Mouse (Mus musculus): ENCODE results near the gene Sirt6. TPM values are rescaled to one million over a fixed set of nuclear protein-coding genes. Genes with fewer than 3 reads are reported as not detected.
A peak's percentile ranks its signal among the peaks of the same experiment; 100 is the strongest.

Gene Sirt6
- polyA plus RNA-seq, 1 experiment from 2014 or later, result 27.3 TPM

GRCm38 (mm10) chr10:81600096-81600495 is 27.5 kb downstream of the Sirt6 start:
- Histone ChIP-seq H3K9ac (ENCODE audit: low read depth, low read length) (no peak overlapping the region), H3K4me2 (peak overlapping the region; percentile 63), H3K4me1 (ENCODE audit: control insufficient read depth, insufficient read depth, low read length) (peaks cover 46% of the 10 kb centered on the region)

GRCm38 (mm10) chr10:81599630-81600029 is 28.0 kb downstream of the Sirt6 start:
- H3K9me3 ChIP-seq (replicated peaks; ENCODE audit: control insufficient read depth, low read length), result no peaks in the 10 kb centered on the region
- H3K4me3 ChIP-seq (ENCODE audit: low read depth, low read length), result no peak overlapping the region
- H3K27ac ChIP-seq (ENCODE audit: low read depth, low read length), result no peak overlapping the region
- no peak for ATAC-seq (replicated peaks; ENCODE audit: insufficient number of reproducible peaks, low FRiP score, low TSS enrichment)
- H3K36me3 ChIP-seq (ENCODE audit: control insufficient read depth, insufficient read depth, low read length), result no peaks in the 10 kb centered on the region
- peaks cover 43% of the 10 kb centered on the region for H3K4me1 ChIP-seq (ENCODE audit: control insufficient read depth, insufficient read depth, low read length)
- WGBS (ENCODE audit: insufficient replicate concordance), result 72% methylated on average over 5 of the region's 5 CpGs
- no peak overlapping the region for H3K4me2 ChIP-seq
- H3K9ac ChIP-seq (ENCODE audit: low read depth, low read length), result no peak overlapping the region
- H3K27me3 ChIP-seq (ENCODE audit: control insufficient read depth, insufficient read depth, low read length), result peaks cover 6% of the 10 kb centered on the region; the same call in 1 of the 2 replicates

More at GRCm38 (mm10) chr10:81600096-81600495, 27.5 kb downstream of the Sirt6 start:
- no peak overlapping the region for H3K27ac ChIP-seq (ENCODE audit: low read depth, low read length)
- H3K36me3 ChIP-seq (ENCODE audit: control insufficient read depth, insufficient read depth, low read length), result no peaks in the 10 kb centered on the region
- H3K4me3 ChIP-seq (ENCODE audit: low read depth, low read length), result no peak overlapping the region
- H3K9me3 ChIP-seq (replicated peaks; ENCODE audit: control insufficient read depth, low read length), result no peaks in the 10 kb centered on the region
- no peak for ATAC-seq (replicated peaks; ENCODE audit: insufficient number of reproducible peaks, low FRiP score, low TSS enrichment)
- WGBS (ENCODE audit: insufficient replicate concordance), result 40% methylated on average over 10 of the region's 10 CpGs
- peaks cover 6% of the 10 kb centered on the region; the same call in 1 of the 2 replicates for H3K27me3 ChIP-seq (ENCODE audit: control insufficient read depth, insufficient read depth, low read length)

GRCm38 (mm10) chr10:81598871-81599270 is 28.7 kb downstream of the Sirt6 start:
- no peak overlapping the region for H3K27ac ChIP-seq (ENCODE audit: low read depth, low read length)
- H3K4me3 ChIP-seq (ENCODE audit: low read depth, low read length), result no peak overlapping the region
- H3K9me3 ChIP-seq (replicated peaks; ENCODE audit: control insufficient read depth, low read length), result no peaks in the 10 kb centered on the region
- WGBS (ENCODE audit: insufficient replicate concordance), result 57% methylated on average over 6 of the region's 6 CpGs
- no peak for ATAC-seq (replicated peaks; ENCODE audit: insufficient number of reproducible peaks, low FRiP score, low TSS enrichment)
- H3K4me1 ChIP-seq (ENCODE audit: control insufficient read depth, insufficient read depth, low read length), result peaks cover 43% of the 10 kb centered on the region
- H3K4me2 ChIP-seq, result no peak overlapping the region
- no peaks in the 10 kb centered on the region for H3K36me3 ChIP-seq (ENCODE audit: control insufficient read depth, insufficient read depth, low read length)
- H3K27me3 ChIP-seq (ENCODE audit: control insufficient read depth, insufficient read depth, low read length), result peaks cover 11% of the 10 kb centered on the region
- H3K9ac ChIP-seq (ENCODE audit: low read depth, low read length), result no peak overlapping the region

- Histone ChIP-seq H3K27me3 (ENCODE audit: control insufficient read depth, insufficient read depth, low read length) (peaks cover 14% of the 10 kb centered on the region), H3K4me3 (ENCODE audit: low read depth, low read length) (no peak overlapping the region), H3K9me3 (replicated peaks; ENCODE audit: control insufficient read depth, low read length) (no peaks in the 10 kb centered on the region), H3K27ac (ENCODE audit: low read depth, low read length) (no peak overlapping the region), H3K4me1 (ENCODE audit: control insufficient read depth, insufficient read depth, low read length) (peaks cover 43% of the 10 kb centered on the region), H3K9ac (ENCODE audit: low read depth, low read length) (no peak overlapping the region), H3K36me3 (ENCODE audit: control insufficient read depth, insufficient read depth, low read length) (no peaks in the 10 kb centered on the region), H3K4me2 (no peak overlapping the region)
- ATAC-seq (replicated peaks; ENCODE audit: insufficient number of reproducible peaks, low FRiP score, low TSS enrichment), result no peak
- WGBS (ENCODE audit: insufficient replicate concordance), result 49% methylated on average over 3 of the region's 3 CpGs
These were observed 29.3 kb downstream of the Sirt6 start for GRCm38 (mm10) chr10:81598342-81598741.

- WGBS (ENCODE audit: insufficient replicate concordance), result 3% methylated on average over 9 of the region's 12 CpGs
These were observed 30.3 kb downstream of the Sirt6 start for GRCm38 (mm10) chr10:81597137-81597950.

GRCm38 (mm10) chr10:81596611-81597010 is 31.0 kb downstream of the Sirt6 start:
- Histone ChIP-seq H3K9me3 (replicated peaks; ENCODE audit: control insufficient read depth, low read length) (no peaks in the 10 kb centered on the region), H3K9ac (ENCODE audit: low read depth, low read length) (peak overlapping the region; percentile 67; the same call in 1 of the 2 replicates), H3K4me3 (ENCODE audit: low read depth, low read length) (peak overlapping the region; percentile 25), H3K36me3 (ENCODE audit: control insufficient read depth, insufficient read depth, low read length) (no peaks in the 10 kb centered on the region), H3K27me3 (ENCODE audit: control insufficient read depth, insufficient read depth, low read length) (peaks cover 16% of the 10 kb centered on the region), H3K27ac (ENCODE audit: low read depth, low read length) (peak overlapping the region; percentile 67), H3K4me2 (peak overlapping the region; percentile 69), H3K4me1 (ENCODE audit: control insufficient read depth, insufficient read depth, low read length) (peaks cover 38% of the 10 kb centered on the region)
- ATAC-seq (replicated peaks; ENCODE audit: insufficient number of reproducible peaks, low FRiP score, low TSS enrichment), result no peak
- 2% methylated on average over 10 of the region's 10 CpGs for WGBS (ENCODE audit: insufficient replicate concordance)

More at GRCm38 (mm10) chr10:81597137-81597950, 30.3 kb downstream of the Sirt6 start:
- no peaks in the 10 kb centered on the region for H3K36me3 ChIP-seq (ENCODE audit: control insufficient read depth, insufficient read depth, low read length)
- peak overlapping the region; percentile 67 for H3K27ac ChIP-seq (ENCODE audit: low read depth, low read length)
- peaks cover 16% of the 10 kb centered on the region for H3K27me3 ChIP-seq (ENCODE audit: control insufficient read depth, insufficient read depth, low read length)
- H3K4me2 ChIP-seq, result peak overlapping the region; percentile 69
- peak overlapping the region; percentile 67 for H3K9ac ChIP-seq (ENCODE audit: low read depth, low read length)
- H3K4me3 ChIP-seq (ENCODE audit: low read depth, low read length), result peak overlapping the region; percentile 25
- H3K9me3 ChIP-seq (replicated peaks; ENCODE audit: control insufficient read depth, low read length), result no peaks in the 10 kb centered on the region
- peaks cover 40% of the 10 kb centered on the region for H3K4me1 ChIP-seq (ENCODE audit: control insufficient read depth, insufficient read depth, low read length)
- ATAC-seq (replicated peaks; ENCODE audit: insufficient number of reproducible peaks, low FRiP score, low TSS enrichment), result no peak; the same call in 1 of the 2 replicates

GRCm38 (mm10) chr10:81595599-81595998 is 32.0 kb downstream of the Sirt6 start:
- ATAC-seq (replicated peaks; ENCODE audit: insufficient number of reproducible peaks, low FRiP score, low TSS enrichment), result no peak
- H3K9me3 ChIP-seq (replicated peaks; ENCODE audit: control insufficient read depth, low read length), result no peaks in the 10 kb centered on the region
- peaks cover 32% of the 10 kb centered on the region for H3K4me1 ChIP-seq (ENCODE audit: control insufficient read depth, insufficient read depth, low read length)
- H3K27me3 ChIP-seq (ENCODE audit: control insufficient read depth, insufficient read depth, low read length), result peaks cover 24% of the 10 kb centered on the region
- H3K27ac ChIP-seq (ENCODE audit: low read depth, low read length), result no peak overlapping the region
- 41% methylated on average over 5 of the region's 5 CpGs for WGBS (ENCODE audit: insufficient replicate concordance)
- H3K4me3 ChIP-seq (ENCODE audit: low read depth, low read length), result no peak overlapping the region
- H3K36me3 ChIP-seq (ENCODE audit: control insufficient read depth, insufficient read depth, low read length), result no peaks in the 10 kb centered on the region
- no peak overlapping the region for H3K4me2 ChIP-seq
- no peak overlapping the region for H3K9ac ChIP-seq (ENCODE audit: low read depth, low read length)

GRCm38 (mm10) chr10:81593935-81594334 is 33.7 kb downstream of the Sirt6 start:
- Histone ChIP-seq H3K9me3 (replicated peaks; ENCODE audit: control insufficient read depth, low read length) (no peaks in the 10 kb centered on the region), H3K36me3 (ENCODE audit: control insufficient read depth, insufficient read depth, low read length) (0 out of 2 replicates have a peak, but pooled peaks cover 3% of the 10 kb centered on the region), H3K4me3 (ENCODE audit: low read depth, low read length) (no peak overlapping the region), H3K4me1 (ENCODE audit: control insufficient read depth, insufficient read depth, low read length) (peaks cover 26% of the 10 kb centered on the region), H3K9ac (ENCODE audit: low read depth, low read length) (no peak overlapping the region), H3K27ac (ENCODE audit: low read depth, low read length) (no peak overlapping the region), H3K4me2 (no peak overlapping the region), H3K27me3 (ENCODE audit: control insufficient read depth, insufficient read depth, low read length) (peaks cover 24% of the 10 kb centered on the region)
- 61% methylated on average over 18 of the region's 18 CpGs for WGBS (ENCODE audit: insufficient replicate concordance)
- no peak for ATAC-seq (replicated peaks; ENCODE audit: insufficient number of reproducible peaks, low FRiP score, low TSS enrichment)

Measured in heart, embryonic 11.5 days (tissue).